Mouse (Mus musculus): ENCODE results near the gene Zfp574. TPM values are rescaled to one million over a fixed set of nuclear protein-coding genes. Genes with fewer than 3 reads are reported as not detected.

Zfp574 gene
- total and polyA plus RNA-seq, 3 experiments = 16.3 to 30.2 TPM; not detected in 1

- TF ChIP-seq POLR2AphosphoS2 (IDR thresholded peaks at IDR 0.05; ENCODE audit: low read length) = no peak
- TF ChIP-seq ZKSCAN1 (IDR thresholded peaks at IDR 0.05; ENCODE audit: low read depth, low read length) = no peak
- TF ChIP-seq ELF1 (IDR thresholded peaks at IDR 0.05; ENCODE audit: low read depth, low read length) = no peak
- TF ChIP-seq TCF12 (IDR thresholded peaks at IDR 0.05; ENCODE audit: low read depth, low read length) = no peak
- TF ChIP-seq E2F4 (IDR thresholded peaks at IDR 0.05; ENCODE audit: borderline replicate concordance, low read depth, low read length) = no peak
- no peak for TF ChIP-seq SIN3A (IDR thresholded peaks at IDR 0.05; ENCODE audit: low read length)
- TF ChIP-seq ZMIZ1 (IDR thresholded peaks at IDR 0.05; ENCODE audit: low read depth, low read length) = no peak
- no peak for TF ChIP-seq MAFK (IDR thresholded peaks at IDR 0.05; ENCODE audit: borderline replicate concordance, low read depth, low read length)
- no peak for TF ChIP-seq ZNF384 (IDR thresholded peaks at IDR 0.05; ENCODE audit: low read depth, low read length)
- TF ChIP-seq UBTF (IDR thresholded peaks at IDR 0.05; ENCODE audit: borderline replicate concordance, insufficient read depth, low read depth, low read length) = no peak
- TF ChIP-seq CTCF (IDR thresholded peaks at IDR 0.05 in 2 of 3, conservative IDR thresholded peaks at IDR 0.05 in 1 of 3; ENCODE audit: control insufficient read depth in 1 of 3, insufficient read depth in 1 of 3, low read depth in 2 of 3, low read length in 3 of 3, poor library complexity in 1 of 3, severe bottlenecking in 1 of 3) = no peak
- TF ChIP-seq CHD2 (IDR thresholded peaks at IDR 0.05; ENCODE audit: low read length) = no peak
- TF ChIP-seq NRF1 (IDR thresholded peaks at IDR 0.05; ENCODE audit: insufficient read depth, low read depth, low read length, poor library complexity, severe bottlenecking) = no peak
- TF ChIP-seq MXI1 (IDR thresholded peaks at IDR 0.05; ENCODE audit: low read depth, low read length) = no peak
- TF ChIP-seq KAT2A (conservative IDR thresholded peaks at IDR 0.05; ENCODE audit: low read depth, low read length) = no peak
- no peak for TF ChIP-seq MAX (IDR thresholded peaks at IDR 0.05; ENCODE audit: low read length)
- TF ChIP-seq POLR2AphosphoS5 (IDR thresholded peaks at IDR 0.05; ENCODE audit: borderline replicate concordance, low read depth, low read length) = no peak
- Histone ChIP-seq H3K27me3 (ENCODE audit: control insufficient read depth in 1 of 2, insufficient read depth in 2 of 2, low read length in 2 of 2) (no peaks in the 10 kb centered on the region), H3K9me3 (replicated peaks; ENCODE audit: insufficient read depth, low read length) (no peaks in the 10 kb centered on the region), H3K36me3 (ENCODE audit: control insufficient read depth in 1 of 2, insufficient read depth in 2 of 2, low read length in 2 of 2) (peaks cover 0 to 12% of the 10 kb centered on the region in 2 experiments; a peak in 2 of 4 replicates), H3K4me3 (ENCODE audit: control insufficient read depth in 1 of 2, insufficient read depth in 1 of 2, low read depth in 2 of 2, low read length in 2 of 2) (no peak overlapping the region), H3K27ac (ENCODE audit: control insufficient read depth, low read depth, low read length) (no peak overlapping the region), H3K79me2 (ENCODE audit: control insufficient read depth, insufficient read depth, low read length, poor library complexity) (no peaks in the 10 kb centered on the region), H3K9ac (ENCODE audit: control insufficient read depth, low read depth, low read length, poor library complexity, severe bottlenecking) (no peak overlapping the region), H3K4me1 (ENCODE audit: control insufficient read depth in 1 of 2, insufficient read depth in 2 of 2, low read length in 2 of 2) (peaks cover 3 to 14% of the 10 kb centered on the region in 2 experiments; a peak in 3 of 4 replicates)
- no peak for DNase-seq (ENCODE audit: low read depth, low spot score)
These were observed 16.6 kb downstream of the Zfp574 start for GRCm38 (mm10) chr7:25088968-25089367.

- Histone ChIP-seq H3K27me3 (ENCODE audit: control insufficient read depth in 1 of 2, insufficient read depth in 2 of 2, low read length in 2 of 2) (no peaks in the 10 kb centered on the region), H3K27ac (ENCODE audit: control insufficient read depth, low read depth, low read length) (no peak overlapping the region), H3K9me3 (replicated peaks; ENCODE audit: insufficient read depth, low read length) (no peaks in the 10 kb centered on the region), H3K36me3 (ENCODE audit: control insufficient read depth in 1 of 2, insufficient read depth in 2 of 2, low read length in 2 of 2) (peaks cover 0 to 4% of the 10 kb centered on the region in 2 experiments; a peak in 2 of 4 replicates), H3K4me1 (ENCODE audit: control insufficient read depth in 1 of 2, insufficient read depth in 2 of 2, low read length in 2 of 2) (peaks cover under 1 to 5% of the 10 kb centered on the region in 2 experiments; a peak in 3 of 4 replicates), H3K4me3 (ENCODE audit: control insufficient read depth in 1 of 2, insufficient read depth in 1 of 2, low read depth in 2 of 2, low read length in 2 of 2) (no peak overlapping the region), H3K79me2 (ENCODE audit: control insufficient read depth, insufficient read depth, low read length, poor library complexity) (no peaks in the 10 kb centered on the region), H3K9ac (ENCODE audit: control insufficient read depth, low read depth, low read length, poor library complexity, severe bottlenecking) (no peak overlapping the region)
- DNase-seq (ENCODE audit: low read depth, low spot score) = no peak
- TF ChIP-seq ELF1 (IDR thresholded peaks at IDR 0.05; ENCODE audit: low read depth, low read length) (no peak), MAZ (IDR thresholded peaks at IDR 0.05; ENCODE audit: low read depth, low read length) (no peak), KAT2A (conservative IDR thresholded peaks at IDR 0.05; ENCODE audit: low read depth, low read length) (no peak), USF2 (IDR thresholded peaks at IDR 0.05; ENCODE audit: borderline replicate concordance in 1 of 2, insufficient read depth in 1 of 2, low read depth in 1 of 2, low read length in 2 of 2) (no peak), USF1 (IDR thresholded peaks at IDR 0.05; ENCODE audit: low read depth, low read length) (no peak), HCFC1 (IDR thresholded peaks at IDR 0.05; ENCODE audit: low read depth, low read length) (no peak), MAX (IDR thresholded peaks at IDR 0.05; ENCODE audit: low read length) (no peak), ZNF384 (IDR thresholded peaks at IDR 0.05; ENCODE audit: low read depth, low read length) (no peak), SMC3 (IDR thresholded peaks at IDR 0.05; ENCODE audit: low read depth, low read length) (no peak), CHD2 (IDR thresholded peaks at IDR 0.05; ENCODE audit: low read length) (no peak), NRF1 (IDR thresholded peaks at IDR 0.05; ENCODE audit: insufficient read depth, low read depth, low read length, poor library complexity, severe bottlenecking) (no peak)
These were observed 17.5 kb downstream of the Zfp574 start for GRCm38 (mm10) chr7:25089875-25090274.

Data from MEL (cell line).